Mouse (Mus musculus) heart, adult 2 months (tissue): ENCODE results near the gene Lrrc56.

Experiments used
- CTCF ChIP-seq: fragments of 200-600 bp; IDR thresholded peaks from 2 replicates; pipeline ENCODE4 v1.8.1; 2022; ENCODE audit warnings: antibody characterized with exemption, mild to moderate bottlenecking, moderate library complexity
- EP300 ChIP-seq: fragments of 200-500 bp; IDR thresholded peaks from 2 replicates; pipeline ENCODE4 v1.6.1; 2011; ENCODE audit warnings: low read depth, low read length, control low read depth; ENCODE audit not compliant: insufficient read depth
- POLR2A ChIP-seq: fragments of 200-500 bp; IDR thresholded peaks from 2 replicates; pipeline ENCODE4 v1.6.1; 2011; ENCODE audit warnings: mild to moderate bottlenecking, low read depth, low read length, control low read depth; ENCODE audit not compliant: insufficient read depth

DNA sequence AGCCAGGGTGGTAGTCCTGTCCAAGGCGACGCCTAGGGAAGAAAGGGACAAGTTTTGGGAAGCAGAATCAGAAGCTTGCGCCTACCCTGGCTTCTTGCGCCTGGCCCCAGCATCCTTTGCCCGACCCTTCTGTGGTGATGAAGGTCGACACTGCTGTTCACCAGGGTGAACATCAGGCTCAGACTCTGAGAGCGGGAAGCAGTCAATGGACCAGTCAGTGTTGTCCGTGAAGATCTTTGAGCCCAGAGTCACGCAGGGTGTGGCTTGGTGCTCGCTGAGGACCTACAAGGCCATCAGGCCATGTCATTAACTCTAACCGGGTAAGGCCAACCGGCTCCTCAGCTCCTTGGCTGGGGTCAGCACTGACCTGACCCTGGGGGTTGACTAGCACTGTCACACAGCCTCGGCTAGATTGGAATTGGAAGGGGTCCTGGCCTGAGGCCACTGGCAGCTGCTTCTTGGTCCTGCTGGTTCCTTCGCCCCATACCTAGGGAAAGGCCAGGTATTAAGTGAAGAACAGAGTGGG lies 16.7 kb downstream of the Lrrc56 start:
- no peak for TF ChIP-seq CTCF
- TF ChIP-seq POLR2A = no peak
- no peak for TF ChIP-seq EP300
